Mouse (Mus musculus): ENCODE results near the gene Atp6v0a2. TPM values are rescaled to one million over a fixed set of nuclear protein-coding genes. Genes with fewer than 3 reads are reported as not detected.

The Atp6v0a2 gene
- total RNA-seq, 2 experiments from 2014 or later: 59.3 to 59.9 TPM

DNA sequence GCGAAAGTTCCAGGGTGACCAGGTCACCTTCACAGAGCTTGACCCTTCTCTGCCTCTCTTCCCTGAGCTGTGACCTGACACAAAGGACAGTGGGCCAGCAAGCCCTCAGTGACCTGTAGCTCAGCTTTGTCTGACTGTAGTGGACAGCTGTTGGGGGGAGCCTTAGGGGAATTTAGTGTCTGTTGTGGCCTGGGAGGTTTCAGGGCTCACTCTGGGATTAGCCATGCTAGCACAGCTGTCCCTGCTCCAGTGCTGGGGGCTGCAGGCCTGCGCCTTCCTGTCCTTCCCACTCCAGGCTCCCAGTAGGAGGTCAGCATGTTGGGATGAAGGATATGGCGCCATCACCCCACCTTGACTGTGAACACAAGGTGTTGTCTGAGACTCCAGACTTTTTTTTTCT, 7.8 kb downstream of the Atp6v0a2 start:
- DNase-seq (ENCODE audit: low spot score in 2 of 2): no peak

DNA sequence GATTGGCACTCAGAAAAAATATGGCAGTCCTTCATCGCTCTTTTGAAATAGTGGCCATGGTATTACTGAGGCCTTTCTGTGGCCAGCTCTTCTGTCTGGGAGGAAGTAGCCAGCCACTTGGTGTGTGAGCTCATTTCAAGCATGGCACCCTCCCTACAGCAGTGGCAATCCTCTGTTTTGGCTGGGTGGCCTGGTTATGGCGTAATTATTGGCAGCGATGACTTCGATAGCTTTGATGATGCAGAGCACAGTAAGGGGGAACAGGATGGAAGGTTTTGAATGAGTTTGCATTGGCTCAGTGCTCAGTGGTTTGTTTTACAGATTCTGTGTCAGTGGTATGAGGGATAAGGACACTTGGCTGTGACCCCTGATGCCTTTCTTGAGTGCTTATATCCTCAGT, 8.3 kb downstream of the Atp6v0a2 start:
- no peak for DNase-seq (ENCODE audit: low spot score in 2 of 2)

DNA sequence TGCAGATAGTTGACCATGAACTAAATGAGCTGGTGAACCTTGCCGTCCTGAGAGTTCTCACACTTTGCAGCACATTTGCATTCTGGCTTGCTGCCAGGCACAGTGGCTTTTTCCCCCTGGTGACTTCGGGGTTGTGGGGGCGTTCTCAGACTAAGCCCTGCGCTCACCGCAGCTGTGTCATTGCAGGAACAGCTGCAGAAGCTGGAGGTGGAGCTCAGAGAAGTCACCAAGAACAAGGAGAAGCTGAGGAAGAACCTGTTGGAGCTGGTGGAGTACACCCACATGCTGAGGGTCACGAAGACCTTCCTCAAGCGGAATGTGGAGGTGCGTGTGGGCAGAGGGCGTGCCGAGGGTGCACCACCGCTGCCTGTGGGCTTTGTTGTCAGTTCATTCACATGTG, 8.9 kb downstream of the Atp6v0a2 start:
- DNase-seq (ENCODE audit: low spot score in 2 of 2): no peak

DNA sequence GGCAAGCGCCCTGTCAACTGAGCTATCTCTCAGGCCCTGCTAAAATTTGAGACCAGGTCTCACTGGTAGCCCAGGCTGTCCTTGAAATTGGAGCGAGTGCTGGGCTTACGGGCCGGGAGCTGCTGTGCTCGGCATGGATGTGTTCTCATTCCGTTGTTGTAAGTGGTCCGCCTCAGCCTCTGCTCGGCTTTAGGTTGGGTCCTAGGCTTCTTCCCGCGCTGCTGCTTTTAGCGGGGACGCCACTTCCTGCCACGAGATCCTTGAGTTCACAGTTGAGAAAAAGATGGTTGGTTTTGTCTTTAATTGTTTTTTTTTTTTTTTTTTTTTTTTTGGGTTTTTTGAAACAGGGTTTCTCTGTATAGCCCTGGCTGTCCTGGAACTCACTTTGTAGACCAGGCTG, 9.5 kb downstream of the Atp6v0a2 start:
- DNase-seq (ENCODE audit: low spot score in 2 of 2): no peak

DNA sequence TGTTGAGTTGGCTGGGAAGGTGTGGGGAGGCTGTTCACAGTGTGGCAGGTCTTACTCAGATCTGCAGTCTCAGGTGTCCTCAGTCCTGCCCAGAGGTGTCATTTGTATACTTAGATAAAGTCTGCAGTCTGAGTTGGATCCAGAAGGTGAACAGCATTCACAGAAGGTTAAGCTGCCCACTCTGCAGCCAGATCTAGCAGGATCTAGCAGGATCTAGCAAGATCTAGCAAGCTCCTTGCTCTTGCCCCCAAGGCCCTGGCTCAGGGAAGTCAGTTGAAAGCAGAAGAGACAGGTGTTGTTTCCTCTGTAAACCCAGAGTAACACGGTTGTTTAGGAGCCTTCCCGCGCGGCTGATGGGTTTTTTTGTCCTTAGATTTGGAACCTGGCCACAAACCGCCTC, 85.4 kb downstream of the Atp6v0a2 start:
- DNase-seq (ENCODE audit: low spot score in 2 of 2): no peak

GRCm38 (mm10) chr5:124715135-124715534, 86.8 kb downstream of the Atp6v0a2 start:
- no peak for DNase-seq (ENCODE audit: low spot score in 2 of 2)

DNA sequence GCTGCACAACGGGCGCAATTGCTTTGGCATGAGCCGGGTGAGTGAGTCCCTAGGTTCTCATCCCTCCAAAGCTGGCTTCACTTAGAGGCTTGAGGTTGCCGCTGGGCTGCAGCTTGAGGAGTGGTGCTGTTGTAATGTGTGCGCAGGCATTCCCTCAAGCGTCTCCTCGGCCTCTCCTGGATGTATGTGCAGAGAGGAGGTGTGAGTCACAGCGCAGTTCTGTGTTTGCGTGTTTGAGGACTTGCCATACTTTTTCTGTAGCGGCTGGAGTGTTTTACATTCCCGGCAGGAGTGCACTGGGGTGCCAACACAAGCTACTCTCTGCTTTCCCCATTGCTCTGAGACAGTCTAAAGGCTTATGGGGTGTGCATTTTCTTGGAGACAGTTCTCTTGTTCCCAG, 89.6 kb downstream of the Atp6v0a2 start:
- DNase-seq (ENCODE audit: low spot score in 2 of 2): no peak

DNA sequence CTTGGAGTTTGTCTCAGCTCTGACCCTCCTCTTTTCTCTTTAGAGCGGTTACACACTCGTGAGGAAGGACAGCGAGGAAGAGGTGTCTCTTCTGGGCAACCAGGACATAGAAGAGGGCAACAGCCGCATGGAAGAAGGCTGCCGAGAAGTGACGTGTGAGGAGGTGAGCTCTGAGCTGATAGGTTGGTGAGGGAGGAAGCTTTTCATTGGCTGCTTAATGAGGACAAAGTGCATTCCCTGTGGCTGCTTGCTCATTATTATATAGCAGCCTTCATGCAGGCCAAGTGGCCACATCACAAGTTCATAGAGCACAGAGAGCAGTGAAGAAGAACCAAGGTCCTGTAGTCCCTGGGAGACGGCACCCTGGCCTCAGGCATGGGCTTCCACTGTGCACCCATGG, 90.0 kb downstream of the Atp6v0a2 start:
- no peak for DNase-seq (ENCODE audit: low spot score in 2 of 2)

DNA sequence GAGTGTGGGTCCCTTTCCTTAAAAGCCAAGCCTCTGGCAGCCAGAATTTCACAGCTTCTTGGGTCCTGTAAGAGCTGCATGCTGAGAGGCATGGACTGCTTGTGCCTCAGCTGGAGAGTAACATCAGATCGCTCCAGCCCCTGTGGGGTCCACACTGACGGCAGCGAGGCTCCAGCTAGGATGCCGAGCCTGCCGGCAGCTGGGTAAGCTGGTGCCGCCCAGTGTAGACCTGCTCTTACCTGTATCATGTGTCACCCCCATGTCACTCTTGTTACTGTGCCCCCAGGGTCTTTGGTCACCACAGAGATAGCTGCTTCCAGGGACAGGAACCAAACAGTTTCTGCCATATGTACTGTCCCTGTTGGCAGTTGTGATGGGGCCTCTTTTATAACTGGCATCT, 94.7 kb downstream of the Atp6v0a2 start:
- no peak for DNase-seq (ENCODE audit: low spot score in 2 of 2)

- peak; percentile 13 to 15 for DNase-seq (ENCODE audit: low spot score in 2 of 2)
Observed at GRCm38 (mm10) chr5:124724997-124725396, 96.6 kb downstream of the Atp6v0a2 start, which contains the start of gene Dnah10. Gene Dnah10 (plus strand): TSS chr5:124725085.

- DNase-seq (ENCODE audit: low spot score in 2 of 2): no peak
Observed at GRCm38 (mm10) chr5:124729662-124730206, 101.4 kb downstream of the Atp6v0a2 start.

- no peak for DNase-seq (ENCODE audit: low spot score in 2 of 2)
Observed at GRCm38 (mm10) chr5:124733961-124734360, 105.6 kb downstream of the Atp6v0a2 start.

- DNase-seq (ENCODE audit: low spot score in 2 of 2): no peak
Observed at GRCm38 (mm10) chr5:124741898-124742599, 113.7 kb downstream of the Atp6v0a2 start.

GRCm38 (mm10) chr5:124743841-124744240, 115.5 kb downstream of the Atp6v0a2 start:
- no peak for DNase-seq (ENCODE audit: low spot score in 2 of 2)

- no peak for DNase-seq (ENCODE audit: low spot score in 2 of 2)
Observed at GRCm38 (mm10) chr5:124746220-124746619, 117.8 kb downstream of the Atp6v0a2 start.

DNA sequence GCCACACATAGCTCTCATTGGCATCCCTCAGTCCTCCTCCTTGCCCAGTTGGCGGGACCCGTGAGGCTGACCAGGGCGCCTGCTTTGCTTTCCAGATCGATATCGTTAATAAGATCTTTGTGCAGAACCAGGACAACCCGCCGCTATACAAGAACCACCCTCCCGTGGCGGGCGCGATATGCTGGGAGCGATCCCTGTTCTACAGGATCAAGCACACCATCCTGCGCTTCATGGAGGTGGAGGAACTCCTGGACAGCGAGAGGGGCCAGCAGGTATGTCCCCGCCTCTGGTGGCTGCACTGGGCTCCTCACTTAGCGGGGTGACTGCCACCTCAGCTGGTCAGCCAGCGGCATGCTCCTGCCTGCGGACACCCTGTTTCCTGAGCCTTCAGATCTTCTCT, 119.9 kb downstream of the Atp6v0a2 start:
- DNase-seq (ENCODE audit: low spot score in 2 of 2): no peak

- DNase-seq (ENCODE audit: low spot score in 2 of 2): no peak
Observed at GRCm38 (mm10) chr5:124751656-124752055, 123.3 kb downstream of the Atp6v0a2 start.

DNA sequence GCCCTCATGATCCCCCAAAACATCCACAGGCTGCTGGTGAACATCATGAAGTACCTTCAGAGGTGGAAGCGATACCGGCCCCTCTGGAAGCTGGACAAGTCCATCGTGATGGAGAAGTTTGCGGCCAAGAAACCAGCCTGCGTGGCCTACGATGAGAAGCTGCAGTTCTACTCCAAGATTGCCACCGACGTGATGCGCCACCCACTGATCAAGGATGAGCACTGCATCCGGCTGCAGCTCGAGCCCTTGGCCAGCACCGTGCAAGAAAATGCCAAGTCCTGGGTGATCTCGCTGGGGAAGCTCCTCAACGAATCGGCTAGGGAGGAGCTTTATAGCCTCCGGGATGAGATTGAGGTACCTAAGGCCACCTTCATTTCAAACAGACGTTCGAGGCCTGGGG, 132.6 kb downstream of the Atp6v0a2 start:
- no peak for DNase-seq (ENCODE audit: low spot score in 2 of 2)

DNA sequence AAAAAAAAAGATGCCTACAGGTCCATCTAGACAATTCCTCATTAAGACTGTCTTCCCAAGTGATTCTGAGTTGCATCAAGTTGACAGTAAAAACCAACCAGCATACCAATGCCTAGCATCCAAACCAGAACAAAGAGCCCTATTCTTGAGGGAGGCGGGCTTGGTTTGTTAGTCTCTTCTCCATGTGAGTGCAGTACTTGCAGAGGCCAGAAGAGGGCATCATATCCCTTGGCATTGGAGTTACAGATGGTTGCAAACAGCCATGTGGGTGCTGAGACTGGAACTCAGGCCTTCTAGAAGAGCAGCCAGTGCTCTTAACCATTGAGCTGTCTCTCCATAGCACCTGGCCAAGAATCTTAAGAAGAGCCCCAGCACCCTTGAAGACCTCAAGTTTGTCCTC, 133.4 kb downstream of the Atp6v0a2 start:
- DNase-seq (ENCODE audit: low spot score in 2 of 2): no peak
